ENCODE assay signal across 12 mouse cellular contexts in genomic region chr1:38757791-38758403, GRCm38 (mm10).
DNase-seq lines count a peak whose midpoint lies in the region; ATAC-seq and TF ChIP-seq lines count a peak whose summit lies in the region.
"Had no signal": no experiment of that assay in that cellular context is flagged by ENCODE, and none has a peak within 500 bp of the region (broad histone marks: within the 10 kb centered on the region; RNA-seq: fewer than 3 reads in every experiment).

No protein-coding gene starts in this region.

- H3K4me2 ChIP-seq in intestine, embryonic 14.5 days (ENCODE audit: low read length) = no peak overlapping the region
- no peak overlapping the region for H3K4me2 ChIP-seq in intestine, embryonic 16.5 days (ENCODE audit: low read depth, low read length)
- H3K4me2 ChIP-seq in liver, postnatal 0 days (ENCODE audit: low read depth, low read length) = no peak overlapping the region
- H3K4me2 ChIP-seq: heart, embryonic 11.5 days had no signal

- H3K4me1 ChIP-seq in intestine, embryonic 14.5 days (replicated peaks; ENCODE audit: control insufficient read depth, insufficient read depth, low read length) = peaks cover 6% of the 10 kb centered on the region; the same call in 1 of the 2 replicates
- H3K4me1 ChIP-seq in intestine, embryonic 16.5 days (ENCODE audit: control insufficient read depth, insufficient read depth, low read length) = no peaks in the 10 kb centered on the region
- no peaks in the 10 kb centered on the region for H3K4me1 ChIP-seq in liver, postnatal 0 days (ENCODE audit: insufficient read depth)

- WGBS in intestine, embryonic 14.5 days = 48% methylated on average over 5 of the region's 5 CpGs
- 54% methylated on average over 5 of the region's 5 CpGs for WGBS in intestine, embryonic 16.5 days
- 77% methylated on average over 5 of the region's 5 CpGs for WGBS in liver, postnatal 0 days (ENCODE audit: insufficient replicate concordance)

- TF ChIP-seq CTCF in liver, postnatal 0 days (IDR thresholded peaks at IDR 0.05; ENCODE audit: low read depth) = no peak
- TF ChIP-seq CTCF in gastrocnemius, adult 2 months (IDR thresholded peaks at IDR 0.05) = no peak

- 0 out of 2 replicates have a peak, but pooled peaks cover 2% of the 10 kb centered on the region for H3K9me3 ChIP-seq in intestine, embryonic 14.5 days (ENCODE audit: control insufficient read depth, low read length)
- peaks cover 3% of the 10 kb centered on the region; the same call in 1 of the 2 replicates for H3K9me3 ChIP-seq in intestine, embryonic 16.5 days (ENCODE audit: control insufficient read depth, low read length)
- H3K9me3 ChIP-seq in liver, postnatal 0 days (ENCODE audit: low read length) = no peaks in the 10 kb centered on the region

- no peak for TF ChIP-seq EP300 in liver, postnatal 0 days (IDR thresholded peaks at IDR 0.05; ENCODE audit: low read depth)

- no peak for ATAC-seq in intestine, embryonic 14.5 days (replicated peaks; ENCODE audit: low FRiP score, low TSS enrichment, low read depth)
- no peak for ATAC-seq in intestine, embryonic 16.5 days
- no peak for ATAC-seq in liver, postnatal 0 days

- no peaks in the 10 kb centered on the region for H3K27me3 ChIP-seq in intestine, embryonic 14.5 days (replicated peaks; ENCODE audit: control insufficient read depth, insufficient read depth, low read length)
- H3K27me3 ChIP-seq in intestine, embryonic 16.5 days (replicated peaks; ENCODE audit: control insufficient read depth, insufficient read depth, low read length) = no peaks in the 10 kb centered on the region
- no peaks in the 10 kb centered on the region for H3K27me3 ChIP-seq in liver, postnatal 0 days (ENCODE audit: insufficient read depth, low read length)

- H3K9ac ChIP-seq in intestine, embryonic 14.5 days (ENCODE audit: low read length) = no peak overlapping the region
- H3K9ac ChIP-seq in intestine, embryonic 16.5 days (ENCODE audit: low read depth, low read length) = no peak overlapping the region
- no peak overlapping the region for H3K9ac ChIP-seq in liver, postnatal 0 days (replicated peaks)

- H3K4me3 ChIP-seq in intestine, embryonic 14.5 days (ENCODE audit: low read depth, low read length) = no peak overlapping the region
- no peak overlapping the region for H3K4me3 ChIP-seq in intestine, embryonic 16.5 days (ENCODE audit: low read length)
- H3K4me3 ChIP-seq in liver, postnatal 0 days (ENCODE audit: low read depth, low read length) = no peak overlapping the region
- H3K4me3 ChIP-seq in gastrocnemius, adult 2 months = no peak overlapping the region
- H3K4me3 ChIP-seq: erythroblast, embryonic 14.5 days; myocyte had no signal

- intact Hi-C loops in gastrocnemius, adult 2 months (cut with DNase I) = no loop called here

- 0 out of 2 replicates have a peak overlapping the region, but pooled peaks have one; percentile 11 for H3K27ac ChIP-seq in intestine, embryonic 14.5 days (ENCODE audit: low read depth)
- no peak overlapping the region for H3K27ac ChIP-seq in intestine, embryonic 16.5 days (ENCODE audit: low read length)
- H3K27ac ChIP-seq in liver, postnatal 0 days (ENCODE audit: low read depth) = no peak overlapping the region
- H3K27ac ChIP-seq in gastrocnemius, adult 2 months = no peak overlapping the region

- no peak for DNase-seq in intestine, embryonic 14.5 days (ENCODE audit: low spot score)
- peak; percentile 42 for DNase-seq in cerebellum, adult 11 months
- DNase-seq in embryo, embryonic 10.5 days (ENCODE audit: low spot score) = peak; percentile 63
- peak; percentile 76 for DNase-seq in hindlimb bud, embryonic 11.5 days (ENCODE audit: extremely low spot score, low read depth, low spot score)
- no peak for DNase-seq in spleen, adult 12 weeks (ENCODE audit: low spot score)
- DNase-seq in liver, postnatal 0 days = no peak
- DNase-seq in gastrocnemius, adult 2 months = no peak
- DNase-seq: kidney, postnatal 10 days had no signal

- no peaks in the 10 kb centered on the region for H3K36me3 ChIP-seq in intestine, embryonic 14.5 days (ENCODE audit: control insufficient read depth, insufficient read depth, low read length)
- H3K36me3 ChIP-seq in intestine, embryonic 16.5 days (ENCODE audit: control insufficient read depth, insufficient read depth, low read length) = no peaks in the 10 kb centered on the region
- H3K36me3 ChIP-seq in liver, postnatal 0 days (replicated peaks; ENCODE audit: insufficient read depth, low read length) = no peaks in the 10 kb centered on the region

Comparison
In these comparisons a context has a peak if more than half of its experiments do, and no peak if none do; other contexts are left out.
1. DNase-seq: peak in cerebellum, adult 11 months (single experiment), embryo, embryonic 10.5 days (single experiment) and hindlimb bud, embryonic 11.5 days (single experiment); none in intestine, embryonic 14.5 days (single experiment), spleen, adult 12 weeks (single experiment), liver, postnatal 0 days (single experiment) and gastrocnemius, adult 2 months (single experiment).